Mouse (Mus musculus) CH12.LX (cell line): ENCODE measurements at regions not wholly inside any gene's neighbourhood (a gene's known extent, or its start where the extent isn't known, plus 50 kb on each side); places are given as distances from the start of the nearest gene placed in this dataset.

ENCODE experiments used
- CHD2 ChIP-seq: IDR thresholded peaks from 2 replicates; pipeline ENCODE4 v1.6.1; 2011; ENCODE audit warnings: low read length, improper control_type of control experiment
- CTCF ChIP-seq, 2 experiments: IDR thresholded peaks in 1 of 2; conservative IDR thresholded peaks in 1 of 2; 2 replicates each; pipeline ENCODE4 v1.5.1; 2011 to 2012; ENCODE audit warnings: low read depth in 2 of 2, low read length in 2 of 2, improper control_type of control experiment in 1 of 2, inconsistent platforms in 1 of 2, mild to moderate bottlenecking in 1 of 2, moderate library complexity in 1 of 2
- HCFC1 ChIP-seq: IDR thresholded peaks from 2 replicates; pipeline ENCODE4 v1.6.1; 2012; ENCODE audit warnings: low read depth, mild to moderate bottlenecking, inconsistent platforms, low read length, improper control_type of control experiment
- JUN ChIP-seq: IDR thresholded peaks from 2 replicates; pipeline ENCODE4 v1.6.1; 2011; ENCODE audit warnings: low read depth, mild to moderate bottlenecking, low read length, improper control_type of control experiment, moderate library complexity; ENCODE audit not compliant: insufficient read depth
- JUND ChIP-seq: conservative IDR thresholded peaks from 2 replicates; pipeline ENCODE4 v1.6.1; 2011; ENCODE audit warnings: low read depth, low read length, improper control_type of control experiment
- MAX ChIP-seq: IDR thresholded peaks from 2 replicates; pipeline ENCODE4 v1.6.1; 2011; ENCODE audit warnings: low read length, improper control_type of control experiment
- MXI1 ChIP-seq: IDR thresholded peaks from 2 replicates; pipeline ENCODE4 v1.6.1; 2011; ENCODE audit warnings: mild to moderate bottlenecking, low read depth, low read length, improper control_type of control experiment
- NELFE ChIP-seq: IDR thresholded peaks from 2 replicates; pipeline ENCODE4 v1.6.1; 2011; ENCODE audit warnings: low read depth, low read length, improper control_type of control experiment
- POLR2A ChIP-seq: IDR thresholded peaks from 2 replicates; pipeline ENCODE4 v1.6.1; 2011; ENCODE audit warnings: low read depth, mild to moderate bottlenecking, improper control_type of control experiment, low read length
- TCF12 ChIP-seq: IDR thresholded peaks from 2 replicates; pipeline ENCODE4 v1.6.1; 2014; ENCODE audit warnings: low read depth, mild to moderate bottlenecking, inconsistent platforms, low read length, improper control_type of control experiment
- USF1 ChIP-seq: IDR thresholded peaks from 2 replicates; pipeline ENCODE4 v1.6.1; 2014; ENCODE audit warnings: low read depth, mild to moderate bottlenecking, inconsistent platforms, low read length, improper control_type of control experiment
- USF2 ChIP-seq: conservative IDR thresholded peaks from 2 replicates; pipeline ENCODE4 v1.6.1; 2011; ENCODE audit warnings: low read depth, low read length, improper control_type of control experiment
- ZNF384 ChIP-seq: IDR thresholded peaks from 2 replicates; pipeline ENCODE4 v1.6.1; 2012; ENCODE audit warnings: low read depth, low read length, improper control_type of control experiment, inconsistent platforms

DNA sequence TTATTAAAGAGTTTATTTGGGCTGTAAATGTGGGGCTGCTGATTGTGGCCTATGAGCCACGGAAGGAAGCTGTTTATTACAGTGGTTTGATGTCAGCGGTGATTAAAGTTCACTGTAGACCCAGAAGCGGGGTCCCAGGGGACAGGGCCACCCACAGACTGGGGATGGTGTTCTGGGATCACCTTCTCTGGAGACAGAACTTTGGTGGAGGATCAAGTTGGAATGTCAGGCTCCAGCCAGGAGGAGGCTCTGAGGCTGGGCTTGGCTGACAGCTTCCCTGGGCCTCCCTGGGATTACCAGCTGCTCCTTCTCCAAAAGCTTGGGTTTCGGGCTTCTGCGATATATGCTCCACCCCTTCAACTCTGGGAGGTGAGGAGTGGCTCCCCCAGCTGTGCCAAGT lies 417.1 kb downstream of the Tbc1d22a start:
- TF ChIP-seq ZNF384 (no peak), USF2 (no peak), POLR2A (no peak), MAX (no peak), TCF12 (no peak), CTCF (conservative IDR thresholded peaks at IDR 0.05 in 1 of 2, IDR thresholded peaks at IDR 0.05 in 1 of 2; ENCODE audit: low read depth in 2 of 2, low read length in 2 of 2) (no peak), CHD2 (no peak), HCFC1 (no peak), NELFE (no peak), MXI1 (no peak), USF1 (no peak), JUND (no peak), JUN (no peak)
